Mouse (Mus musculus): ENCODE results near the gene Col9a2.

- TF ChIP-seq CTCF (IDR thresholded peaks at IDR 0.05; ENCODE audit: control insufficient read depth, insufficient read depth, insufficient read length) (no peak), CEBPB (IDR thresholded peaks at IDR 0.05; ENCODE audit: low read depth) (no peak)
Observed at GRCm38 (mm10) chr4:121052454-121053323, 13.5 kb downstream of the Col9a2 start.

Measured in C2C12 (cell line).